In genomic region chr10:22818600-22819238, GRCm38 (mm10) we compare ENCODE assay signal across 10 mouse cellular contexts. TPM values are rescaled to one million over a fixed set of nuclear protein-coding genes. Genes with fewer than 3 reads are reported as not detected.
DNase-seq lines count a peak whose midpoint lies in the region; ATAC-seq and TF ChIP-seq lines count a peak whose summit lies in the region.
"Had no signal": no experiment of that assay in that cellular context is flagged by ENCODE, and none has a peak within 500 bp of the region (broad histone marks: within the 10 kb centered on the region; RNA-seq: fewer than 3 reads in every experiment).

No protein-coding gene starts in this region.

- peak overlapping the region; percentile 97 for H3K27ac ChIP-seq in lung, embryonic 14.5 days (ENCODE audit: low read depth)
- H3K27ac ChIP-seq in hindbrain, postnatal 0 days: no peak overlapping the region
- no peak overlapping the region for H3K27ac ChIP-seq in neural tube, embryonic 12.5 days

- peak; percentile 34 for DNase-seq in embryo, embryonic 9.5 days (ENCODE audit: extremely low spot score)
- DNase-seq in embryo, embryonic 10.5 days (ENCODE audit: low spot score): no peak
- DNase-seq in lung, embryonic 14.5 days: peak; percentile 54
- no peak for DNase-seq in lung, postnatal 10 days
- DNase-seq in hindbrain, postnatal 0 days (ENCODE audit: low spot score): no peak
- DNase-seq in left cerebral cortex, adult 9 months (ENCODE audit: low spot score in 2 of 2): no peak

- peaks cover 6% of the 10 kb centered on the region for H3K4me1 ChIP-seq in lung, embryonic 14.5 days (ENCODE audit: insufficient read depth)
- no peaks in the 10 kb centered on the region for H3K4me1 ChIP-seq in hindbrain, postnatal 0 days (ENCODE audit: insufficient read depth, low read length)
- peaks cover 6% of the 10 kb centered on the region for H3K4me1 ChIP-seq in neural tube, embryonic 12.5 days

- no peak for ATAC-seq in lung, embryonic 14.5 days (ENCODE audit: insufficient read depth)
- ATAC-seq in hindbrain, postnatal 0 days: no peak
- no peak for ATAC-seq in neural tube, embryonic 12.5 days (ENCODE audit: low FRiP score, low read depth)
- no peak for ATAC-seq in megakaryocyte-erythroid progenitor cell, adult 5-6 weeks (replicated peaks; ENCODE audit: low FRiP score, low TSS enrichment, poor library complexity, severe bottlenecking)
- ATAC-seq: Patski had no signal

- H3K27me3 ChIP-seq in lung, embryonic 14.5 days (ENCODE audit: insufficient read depth, low read length): peaks cover 21% of the 10 kb centered on the region
- peaks cover 85% of the 10 kb centered on the region for H3K27me3 ChIP-seq in hindbrain, postnatal 0 days (ENCODE audit: insufficient read depth, low read length)
- peaks cover 92% of the 10 kb centered on the region for H3K27me3 ChIP-seq in neural tube, embryonic 12.5 days (replicated peaks)

- peak overlapping the region; percentile 95 for H3K9ac ChIP-seq in lung, embryonic 14.5 days
- no peak overlapping the region for H3K9ac ChIP-seq in hindbrain, postnatal 0 days (replicated peaks; ENCODE audit: low read length)
- no peak overlapping the region for H3K9ac ChIP-seq in neural tube, embryonic 12.5 days

- peak overlapping the region; percentile 58 for H3K4me2 ChIP-seq in lung, embryonic 14.5 days
- no peak overlapping the region for H3K4me2 ChIP-seq in hindbrain, postnatal 0 days (ENCODE audit: low read depth, low read length)
- peak overlapping the region; percentile 32 for H3K4me2 ChIP-seq in neural tube, embryonic 12.5 days (replicated peaks)

- no peak for TF ChIP-seq CTCF in lung, embryonic 14.5 days (IDR thresholded peaks at IDR 0.05; ENCODE audit: low read depth)
- no peak for TF ChIP-seq CTCF in hindbrain, postnatal 0 days (IDR thresholded peaks at IDR 0.05; ENCODE audit: low read depth)

- peaks cover 7% of the 10 kb centered on the region; the same call in 1 of the 2 replicates for H3K36me3 ChIP-seq in lung, embryonic 14.5 days (ENCODE audit: insufficient read depth)
- no peaks in the 10 kb centered on the region for H3K36me3 ChIP-seq in hindbrain, postnatal 0 days (ENCODE audit: insufficient read depth, low read length)
- H3K36me3 ChIP-seq in neural tube, embryonic 12.5 days: no peaks in the 10 kb centered on the region

- WGBS in lung, embryonic 14.5 days: under 1% methylated on average over 12 of the region's 12 CpGs
- WGBS in hindbrain, postnatal 0 days: 2% methylated on average over 12 of the region's 12 CpGs
- WGBS in neural tube, embryonic 12.5 days: under 1% methylated on average over 12 of the region's 12 CpGs

- H3K4me3 ChIP-seq in lung, embryonic 14.5 days (ENCODE audit: low read depth, low read length): peak overlapping the region; percentile 67
- H3K4me3 ChIP-seq in hindbrain, postnatal 0 days (ENCODE audit: low read length): 0 out of 2 replicates have a peak overlapping the region, but pooled peaks have one; percentile 0
- no peak overlapping the region for H3K4me3 ChIP-seq in neural tube, embryonic 12.5 days
- H3K4me3 ChIP-seq: megakaryocyte, embryonic 14.5 days had no signal

- no peaks in the 10 kb centered on the region for H3K9me3 ChIP-seq in lung, embryonic 14.5 days (ENCODE audit: low read depth, low read length)
- no peaks in the 10 kb centered on the region for H3K9me3 ChIP-seq in hindbrain, postnatal 0 days (ENCODE audit: low read length)
- no peaks in the 10 kb centered on the region for H3K9me3 ChIP-seq in neural tube, embryonic 12.5 days

RNA-seq across cellular contexts. Expression of gene Tcf21, which starts 1.3 kb away (rescaled TPM):
- polyA plus RNA-seq in lung, embryonic 14.5 days (2014; fragmentation: Nextera tagmentation; extraction: Ambion mirVana): 227 and 238 TPM in 2 replicates
- total RNA-seq in hindbrain, postnatal 0 days (2014; rRNA removed): 0.47 TPM in 1 of 2 replicates, not detected in the other
- 0.89 and 1.4 TPM in 2 replicates for polyA plus RNA-seq in hindbrain, postnatal 0 days (2015; fragmentation: Nextera tagmentation; extraction: Ambion mirVana)
- 0.55 and 0.73 TPM in 2 replicates for polyA plus RNA-seq in neural tube, embryonic 12.5 days (2016; fragmentation: Nextera tagmentation; extraction: Ambion mirVana)
- total RNA-seq in megakaryocyte-erythroid progenitor cell, adult 5-6 weeks (2014; fragmentation: Nextera tagmentation): not detected in 2 replicates
- total RNA-seq in megakaryocyte-erythroid progenitor cell, adult 5-6 weeks (2017): not detected in 2 replicates
- polyA plus RNA-seq: Patski had no signal

Comparison
In these comparisons a context has a peak if more than half of its experiments do, and no peak if none do; other contexts are left out.
1. DNase-seq: peak in embryo, embryonic 9.5 days (single experiment) and lung, embryonic 14.5 days (single experiment); none in embryo, embryonic 10.5 days (single experiment), lung, postnatal 10 days (single experiment), hindbrain, postnatal 0 days (single experiment) and left cerebral cortex, adult 9 months (0 of 2).
2. RNA of gene Tcf21, which starts 1.3 kb away (polyA plus RNA-seq): 227 to 238 TPM in lung, embryonic 14.5 days; 0.89 to 1.4 TPM in hindbrain, postnatal 0 days and 0.55 to 0.73 TPM in neural tube, embryonic 12.5 days; every median in the first group is over 10 times any median in the second.